Mouse (Mus musculus): Measurements from ENCODE around the gene Rabgap1l. TPM values are rescaled to one million over a fixed set of nuclear protein-coding genes. Genes with fewer than 3 reads are reported as not detected.
"Not testable (repeated sequence)": the region's sequence is repeated elsewhere in the genome, so short reads cannot be mapped to it uniquely, and the experiment has no call there.

The Rabgap1l gene
- polyA plus RNA-seq, 1 experiment = 37.1 TPM

GRCm38 (mm10) chr1:160286400-160287057, 506.5 kb downstream of the Rabgap1l start:
- Histone ChIP-seq H3K4me1 (ENCODE audit: control insufficient read depth, insufficient read depth, low read length) (no peaks in the 10 kb centered on the region), H3K9me3 (replicated peaks; ENCODE audit: control insufficient read depth, insufficient read depth, low read length, poor library complexity, severe bottlenecking) (no peaks in the 10 kb centered on the region), H3K27me3 (ENCODE audit: control insufficient read depth, insufficient read depth, low read length, poor library complexity, severe bottlenecking) (no peaks in the 10 kb centered on the region), H3K9ac (ENCODE audit: low read depth, poor library complexity, severe bottlenecking) (no peak overlapping the region), H3K36me3 (ENCODE audit: control insufficient read depth, insufficient read depth, low read length, poor library complexity, severe bottlenecking) (no peaks in the 10 kb centered on the region), H3K4me3 (ENCODE audit: low read depth, low read length) (no peak overlapping the region), H3K27ac (ENCODE audit: insufficient read depth, low read length) (no peak overlapping the region)
- TF ChIP-seq CTCF (IDR thresholded peaks at IDR 0.05; ENCODE audit: low read depth, low read length) (no peak), POLR2A (IDR thresholded peaks at IDR 0.05; ENCODE audit: insufficient read depth, low read length) (no peak), EP300 (IDR thresholded peaks at IDR 0.05; ENCODE audit: insufficient read depth, low read depth, low read length) (no peak)

GRCm38 (mm10) chr1:160284241-160284640, 508.8 kb downstream of the Rabgap1l start:
- Histone ChIP-seq H3K4me3 (ENCODE audit: low read depth, low read length) (no peak overlapping the region), H3K9ac (ENCODE audit: low read depth, poor library complexity, severe bottlenecking) (no peak overlapping the region), H3K9me3 (replicated peaks; ENCODE audit: control insufficient read depth, insufficient read depth, low read length, poor library complexity, severe bottlenecking) (no peaks in the 10 kb centered on the region), H3K4me1 (ENCODE audit: control insufficient read depth, insufficient read depth, low read length) (no peaks in the 10 kb centered on the region), H3K27me3 (ENCODE audit: control insufficient read depth, insufficient read depth, low read length, poor library complexity, severe bottlenecking) (no peaks in the 10 kb centered on the region), H3K36me3 (ENCODE audit: control insufficient read depth, insufficient read depth, low read length, poor library complexity, severe bottlenecking) (no peaks in the 10 kb centered on the region), H3K27ac (ENCODE audit: insufficient read depth, low read length) (no peak overlapping the region)
- TF ChIP-seq POLR2A (IDR thresholded peaks at IDR 0.05; ENCODE audit: insufficient read depth, low read length) (no peak), CTCF (IDR thresholded peaks at IDR 0.05; ENCODE audit: low read depth, low read length) (no peak)

GRCm38 (mm10) chr1:160282166-160282874, 510.7 kb downstream of the Rabgap1l start:
- not testable (repeated sequence) for H3K4me1 ChIP-seq (ENCODE audit: control insufficient read depth, insufficient read depth, low read length); H3K27me3 ChIP-seq (ENCODE audit: control insufficient read depth, insufficient read depth, low read length, poor library complexity, severe bottlenecking); H3K9me3 ChIP-seq (replicated peaks; ENCODE audit: control insufficient read depth, insufficient read depth, low read length, poor library complexity, severe bottlenecking); H3K4me3 ChIP-seq (ENCODE audit: low read depth, low read length); H3K27ac ChIP-seq (ENCODE audit: insufficient read depth, low read length); H3K36me3 ChIP-seq (ENCODE audit: control insufficient read depth, insufficient read depth, low read length, poor library complexity, severe bottlenecking); H3K9ac ChIP-seq (ENCODE audit: low read depth, poor library complexity, severe bottlenecking)

- Histone ChIP-seq H3K27ac (ENCODE audit: insufficient read depth, low read length) (no peak overlapping the region), H3K4me1 (ENCODE audit: control insufficient read depth, insufficient read depth, low read length) (no peaks in the 10 kb centered on the region), H3K36me3 (ENCODE audit: control insufficient read depth, insufficient read depth, low read length, poor library complexity, severe bottlenecking) (no peaks in the 10 kb centered on the region), H3K9ac (ENCODE audit: low read depth, poor library complexity, severe bottlenecking) (no peak overlapping the region), H3K9me3 (replicated peaks; ENCODE audit: control insufficient read depth, insufficient read depth, low read length, poor library complexity, severe bottlenecking) (no peaks in the 10 kb centered on the region), H3K27me3 (ENCODE audit: control insufficient read depth, insufficient read depth, low read length, poor library complexity, severe bottlenecking) (no peaks in the 10 kb centered on the region), H3K4me3 (ENCODE audit: low read depth, low read length) (no peak overlapping the region)
- TF ChIP-seq CTCF (IDR thresholded peaks at IDR 0.05; ENCODE audit: low read depth, low read length) = no peak
- TF ChIP-seq POLR2A (IDR thresholded peaks at IDR 0.05; ENCODE audit: insufficient read depth, low read length) = no peak
Measured at GRCm38 (mm10) chr1:160281337-160282084, 511.5 kb downstream of the Rabgap1l start.

- TF ChIP-seq CTCF (IDR thresholded peaks at IDR 0.05; ENCODE audit: low read depth, low read length) (no peak), EP300 (IDR thresholded peaks at IDR 0.05; ENCODE audit: insufficient read depth, low read depth, low read length) (no peak), POLR2A (IDR thresholded peaks at IDR 0.05; ENCODE audit: insufficient read depth, low read length) (no peak)
- Histone ChIP-seq H3K9ac (ENCODE audit: low read depth, poor library complexity, severe bottlenecking) (no peak overlapping the region), H3K9me3 (replicated peaks; ENCODE audit: control insufficient read depth, insufficient read depth, low read length, poor library complexity, severe bottlenecking) (no peaks in the 10 kb centered on the region), H3K36me3 (ENCODE audit: control insufficient read depth, insufficient read depth, low read length, poor library complexity, severe bottlenecking) (no peaks in the 10 kb centered on the region), H3K4me3 (ENCODE audit: low read depth, low read length) (no peak overlapping the region), H3K27ac (ENCODE audit: insufficient read depth, low read length) (no peak overlapping the region), H3K4me1 (ENCODE audit: control insufficient read depth, insufficient read depth, low read length) (no peaks in the 10 kb centered on the region), H3K27me3 (ENCODE audit: control insufficient read depth, insufficient read depth, low read length, poor library complexity, severe bottlenecking) (no peaks in the 10 kb centered on the region)
Measured at GRCm38 (mm10) chr1:160280603-160281002, 512.4 kb downstream of the Rabgap1l start.
